Mouse (Mus musculus) CH12.LX (cell line): ENCODE results near the gene Klhdc2. TPM values are rescaled to one million over a fixed set of nuclear protein-coding genes. Genes with fewer than 3 reads are reported as not detected.

Experiments used
- DNase-seq: peaks from one replicate; pipeline ENCODE4 v3.0.0-alpha.2; 2013; ENCODE audit errors: extremely low read depth
- H3K27ac ChIP-seq: 2 replicates; pipeline ENCODE4 v1.5.1; 2012; ENCODE audit warnings: low read depth, mild to moderate bottlenecking, control low read depth, moderate library complexity; ENCODE audit not compliant: insufficient read depth
- H3K27me3 ChIP-seq: replicated peaks from 2 replicates; pipeline ENCODE3; 2012; ENCODE audit warnings: inconsistent platforms
- H3K36me3 ChIP-seq, 2 experiments: replicated peaks in 1 of 2; 2 replicates each; pipeline versions ENCODE3 to v1.6.1; 2012; ENCODE audit warnings: inconsistent platforms in 1 of 2, low read length in 1 of 2, mild to moderate bottlenecking in 1 of 2, mixed read lengths in 1 of 2, moderate library complexity in 1 of 2; ENCODE audit not compliant: control insufficient read depth in 1 of 2, insufficient read depth in 1 of 2
- H3K4me1 ChIP-seq, 2 experiments: 2 replicates each; pipeline ENCODE4 v1.6.1; 2012; ENCODE audit warnings: inconsistent platforms in 1 of 2, moderate library complexity in 1 of 2; ENCODE audit not compliant: insufficient read depth in 2 of 2, control insufficient read depth in 1 of 2
- H3K4me2 ChIP-seq: 2 replicates; pipeline ENCODE4 v1.6.1; 2012; ENCODE audit warnings: low read depth, mild to moderate bottlenecking, control low read depth; ENCODE audit not compliant: poor library complexity, insufficient read depth, severe bottlenecking
- H3K4me3 ChIP-seq, 3 experiments: fragments of 150-350 bp in 1 of 3; sonication (generic) in 1 of 3; replicated peaks in 1 of 3; 2 replicates each; pipeline versions ENCODE3 to v1.5.1; 2011 to 2012; ENCODE audit warnings: low read depth in 2 of 3, low read length in 2 of 3, mild to moderate bottlenecking in 2 of 3, moderate library complexity in 2 of 3, control low read depth in 1 of 3, improper control_type of control experiment in 1 of 3, inconsistent platforms in 1 of 3, mixed read lengths in 1 of 3; ENCODE audit not compliant: poor library complexity in 1 of 3
- H3K79me2 ChIP-seq: replicated peaks from 2 replicates; pipeline ENCODE4 v1.6.1; 2012; ENCODE audit warnings: mild to moderate bottlenecking, moderate library complexity; ENCODE audit not compliant: control insufficient read depth, poor library complexity, insufficient read depth, severe bottlenecking; ENCODE audit errors: extremely low read depth
- H3K9ac ChIP-seq: 2 replicates; pipeline ENCODE4 v1.6.1; 2012; ENCODE audit warnings: low read depth, mild to moderate bottlenecking, control low read depth, moderate library complexity; ENCODE audit not compliant: insufficient read depth
- H3K9me3 ChIP-seq: replicated peaks from 2 replicates; pipeline ENCODE3; 2012; ENCODE audit warnings: low read length, inconsistent platforms, mixed read lengths
- BHLHE40 ChIP-seq: IDR thresholded peaks from 2 replicates; pipeline ENCODE4 v1.6.1; 2011; ENCODE audit warnings: mild to moderate bottlenecking, low read depth, low read length, improper control_type of control experiment
- CHD1 ChIP-seq: IDR thresholded peaks from 2 replicates; pipeline ENCODE4 v1.6.1; 2012; ENCODE audit warnings: low read depth, low read length, improper control_type of control experiment, inconsistent platforms
- CTCF ChIP-seq, 2 experiments: IDR thresholded peaks in 1 of 2; conservative IDR thresholded peaks in 1 of 2; 2 replicates each; pipeline ENCODE4 v1.5.1; 2011 to 2012; ENCODE audit warnings: low read depth in 2 of 2, low read length in 2 of 2, improper control_type of control experiment in 1 of 2, inconsistent platforms in 1 of 2, mild to moderate bottlenecking in 1 of 2, moderate library complexity in 1 of 2
- ELF1 ChIP-seq: IDR thresholded peaks from 2 replicates; pipeline ENCODE4 v1.6.1; 2014; ENCODE audit warnings: low read depth, mild to moderate bottlenecking, inconsistent platforms, low read length, improper control_type of control experiment
- EP300 ChIP-seq: IDR thresholded peaks from 2 replicates; pipeline ENCODE4 v1.6.1; 2011; ENCODE audit warnings: low read length, improper control_type of control experiment
- ETS1 ChIP-seq: conservative IDR thresholded peaks from 2 replicates; pipeline ENCODE4 v1.6.1; 2012; ENCODE audit warnings: low read depth, mild to moderate bottlenecking, inconsistent platforms, low read length, improper control_type of control experiment, moderate library complexity
- GABPA ChIP-seq: IDR thresholded peaks from 2 replicates; pipeline ENCODE4 v1.6.1; 2012; ENCODE audit warnings: low read depth, low read length, improper control_type of control experiment, inconsistent platforms; ENCODE audit not compliant: insufficient replicate concordance
- HCFC1 ChIP-seq: IDR thresholded peaks from 2 replicates; pipeline ENCODE4 v1.6.1; 2012; ENCODE audit warnings: low read depth, mild to moderate bottlenecking, inconsistent platforms, low read length, improper control_type of control experiment
- JUN ChIP-seq: IDR thresholded peaks from 2 replicates; pipeline ENCODE4 v1.6.1; 2011; ENCODE audit warnings: low read depth, mild to moderate bottlenecking, low read length, improper control_type of control experiment, moderate library complexity; ENCODE audit not compliant: insufficient read depth
- JUND ChIP-seq: conservative IDR thresholded peaks from 2 replicates; pipeline ENCODE4 v1.6.1; 2011; ENCODE audit warnings: low read depth, low read length, improper control_type of control experiment
- KAT2A ChIP-seq: IDR thresholded peaks from 2 replicates; pipeline ENCODE4 v1.6.1; 2012; ENCODE audit warnings: low read length, improper control_type of control experiment, inconsistent platforms; ENCODE audit not compliant: insufficient replicate concordance
- MAFK ChIP-seq: IDR thresholded peaks from 2 replicates; pipeline ENCODE4 v1.6.1; 2011; ENCODE audit warnings: low read length, improper control_type of control experiment; ENCODE audit not compliant: insufficient replicate concordance
- MAX ChIP-seq: IDR thresholded peaks from 2 replicates; pipeline ENCODE4 v1.6.1; 2011; ENCODE audit warnings: low read length, improper control_type of control experiment
- MXI1 ChIP-seq: IDR thresholded peaks from 2 replicates; pipeline ENCODE4 v1.6.1; 2011; ENCODE audit warnings: mild to moderate bottlenecking, low read depth, low read length, improper control_type of control experiment
- MYC ChIP-seq: IDR thresholded peaks from 2 replicates; pipeline ENCODE4 v1.6.1; 2011; ENCODE audit warnings: low read depth, mild to moderate bottlenecking, improper control_type of control experiment, low read length
- NRF1 ChIP-seq: IDR thresholded peaks from 2 replicates; pipeline ENCODE4 v1.6.1; 2014; ENCODE audit warnings: low read depth, mild to moderate bottlenecking, inconsistent platforms, low read length, improper control_type of control experiment, moderate library complexity
- PAX5 ChIP-seq: IDR thresholded peaks from 2 replicates; pipeline ENCODE4 v1.6.1; 2012; ENCODE audit warnings: low read length, inconsistent platforms, mixed read lengths
- POLR2AphosphoS2 ChIP-seq: IDR thresholded peaks from 2 replicates; pipeline ENCODE4 v1.6.1; 2011; ENCODE audit warnings: low read depth, low read length, improper control_type of control experiment
- SMC3 ChIP-seq: IDR thresholded peaks from 2 replicates; pipeline ENCODE4 v1.6.1; 2011; ENCODE audit warnings: low read depth, low read length, improper control_type of control experiment
- TBP ChIP-seq: conservative IDR thresholded peaks from 2 replicates; pipeline ENCODE4 v1.6.1; 2011; ENCODE audit warnings: low read depth, low read length, improper control_type of control experiment
- TCF12 ChIP-seq: IDR thresholded peaks from 2 replicates; pipeline ENCODE4 v1.6.1; 2014; ENCODE audit warnings: low read depth, mild to moderate bottlenecking, inconsistent platforms, low read length, improper control_type of control experiment
- ZNF384 ChIP-seq: IDR thresholded peaks from 2 replicates; pipeline ENCODE4 v1.6.1; 2012; ENCODE audit warnings: low read depth, low read length, improper control_type of control experiment, inconsistent platforms
- dilution Hi-C: fragments of 300-500 bp; cut with MboI; formaldehyde crosslinking; loops from 2 replicates; pipeline ENCODE4 v1.14.3; 2020; ENCODE audit warnings: low sequenced_read_pairs; ENCODE audit not compliant: extremely low pct_unique_long_range_greater_than_20kb, extremely low pct_ligation_motif_present
- in situ Hi-C: fragments of 300-500 bp; cut with MboI; formaldehyde crosslinking; loops from 3 replicates; pipeline ENCODE4 v1.14.3; 2019; ENCODE audit warnings: low sequenced_read_pairs, low pct_ligation_motif_present, low pct_unique_long_range_greater_than_20kb, mixed read lengths
- polyA plus RNA-seq: library from polyadenylated mRNA; unstranded; fragments of >175 nt; gene quantifications from 2 replicates; pipeline ENCODE4 v1.2.1, GENCODE M21; 2012; ENCODE audit warnings: low read depth; ENCODE audit not compliant: insufficient read length
- total RNA-seq, 2 experiments: library from RNA; depleted of rRNA; stranded (reverse); fragments of 300-350 nt in 1 of 2; fragments of >200 nt in 1 of 2; gene quantifications; 2 replicates each; pipeline ENCODE4 v1.2.3; 2012 to 2014

Gene Klhdc2
- total and polyA plus RNA-seq, 3 experiments, result 81.8 to 280 (median 103) TPM

DNA sequence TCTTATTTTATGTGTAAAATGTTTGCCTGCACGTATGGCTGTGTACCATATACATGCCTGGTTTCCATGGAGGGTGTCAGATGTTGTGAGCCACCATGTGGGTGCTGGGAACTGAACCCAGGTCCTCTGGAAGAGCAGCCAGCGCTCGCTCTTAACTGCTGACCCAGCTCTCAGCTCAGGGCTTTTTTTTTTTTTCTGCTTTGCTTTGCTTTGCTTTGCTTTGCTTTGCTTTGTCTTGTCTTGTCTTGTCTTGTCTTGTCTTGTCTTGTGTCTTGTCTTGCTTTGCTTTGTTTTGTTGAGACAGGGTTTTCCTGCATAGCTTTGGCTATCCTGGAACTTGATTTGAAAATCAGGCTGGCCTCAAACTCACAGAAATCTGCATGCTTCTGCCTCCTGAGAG, 15.6 kb upstream of the Klhdc2 start:
- Histone ChIP-seq H3K9me3 (no peaks in the 10 kb centered on the region), H3K4me2 (no peak overlapping the region), H3K36me3 (peaks cover 0 to 3% of the 10 kb centered on the region in 2 experiments), H3K27ac (no peak overlapping the region), H3K4me1 (peaks cover 0 to 3% of the 10 kb centered on the region in 2 experiments; a peak in 1 of 4 replicates), H3K9ac (no peak overlapping the region), H3K27me3 (no peaks in the 10 kb centered on the region), H3K79me2 (no peaks in the 10 kb centered on the region), H3K4me3 (no peak overlapping the region)
- DNase-seq, result no peak
- TF ChIP-seq TBP (no peak), CHD1 (no peak), NRF1 (no peak), MYC (no peak), JUND (no peak), ZNF384 (no peak), SMC3 (no peak), ETS1 (no peak), TCF12 (no peak), MXI1 (no peak), GABPA (no peak), CTCF (conservative IDR thresholded peaks at IDR 0.05 in 1 of 2, IDR thresholded peaks at IDR 0.05 in 1 of 2; ENCODE audit: low read depth in 2 of 2, low read length in 2 of 2) (no peak), KAT2A (no peak), BHLHE40 (no peak), HCFC1 (no peak), PAX5 (no peak)
- in situ Hi-C loops, result no loop called here
- dilution Hi-C loops, result no loop called here

DNA sequence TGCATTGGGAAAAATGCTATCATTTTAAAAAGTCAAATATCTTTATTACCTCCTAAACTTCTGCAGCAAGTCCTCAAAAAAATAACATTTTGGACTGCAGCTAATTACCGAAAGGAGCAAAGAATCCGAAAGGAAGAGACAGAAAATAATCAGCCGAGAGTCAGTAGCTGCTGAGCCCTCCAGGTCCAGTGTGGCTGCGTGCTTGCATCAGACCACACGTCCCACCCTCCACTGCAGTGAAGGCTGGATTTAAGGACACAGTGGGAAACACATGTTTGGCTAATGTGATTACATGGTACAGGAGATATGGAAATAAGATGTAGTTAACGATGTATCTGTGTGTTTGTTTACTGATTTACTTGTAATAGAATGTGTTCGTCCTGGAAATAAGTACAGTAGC, 13.3 kb upstream of the Klhdc2 start:
- in situ Hi-C loops, result no loop called here
- Histone ChIP-seq H3K4me1 (peaks cover 9 to 13% of the 10 kb centered on the region in 2 experiments; a peak in 3 of 4 replicates), H3K79me2 (no peaks in the 10 kb centered on the region), H3K9me3 (no peaks in the 10 kb centered on the region), H3K4me2 (no peak overlapping the region), H3K36me3 (peaks cover 0 to 3% of the 10 kb centered on the region in 2 experiments), H3K9ac (no peak overlapping the region), H3K27me3 (no peaks in the 10 kb centered on the region), H3K4me3 (no peak overlapping the region), H3K27ac (no peak overlapping the region)
- dilution Hi-C loops, result no loop called here
- DNase-seq, result no peak
- no peak for TF ChIP-seq TCF12
- no peak for TF ChIP-seq MYC
- TF ChIP-seq EP300, result no peak
- no peak for TF ChIP-seq MAX
- no peak for TF ChIP-seq JUND
- no peak for TF ChIP-seq MAFK
- TF ChIP-seq POLR2AphosphoS2, result no peak
- TF ChIP-seq ELF1, result no peak
- no peak for TF ChIP-seq JUN
